Mouse (Mus musculus): ENCODE data around the gene Stk38. TPM values are rescaled to one million over a fixed set of nuclear protein-coding genes. Genes with fewer than 3 reads are reported as not detected.
A peak's percentile ranks its signal among the peaks of the same experiment; 100 is the strongest.

The Stk38 gene
- polyA plus RNA-seq, 1 experiment from 2014 or later, result 90.1 TPM

GRCm38 (mm10) chr17:28948661-28949060 is 59.1 kb downstream of the Stk38 start:
- no peak overlapping the region for H3K4me2 ChIP-seq
- no peak overlapping the region for H3K4me3 ChIP-seq (ENCODE audit: low read depth, low read length)
- H3K4me1 ChIP-seq (replicated peaks; ENCODE audit: control insufficient read depth, insufficient read depth, low read length), result peaks cover 12% of the 10 kb centered on the region
- no peaks in the 10 kb centered on the region for H3K9me3 ChIP-seq (ENCODE audit: control insufficient read depth, low read length)
- WGBS, result 88% methylated on average over 4 of the region's 4 CpGs
- no peak for ATAC-seq (replicated peaks; ENCODE audit: low FRiP score)
- H3K27me3 ChIP-seq (replicated peaks; ENCODE audit: control insufficient read depth, insufficient read depth, low read length), result no peaks in the 10 kb centered on the region
- H3K27ac ChIP-seq (ENCODE audit: low read depth, low read length), result no peak overlapping the region
- H3K36me3 ChIP-seq (ENCODE audit: control insufficient read depth, insufficient read depth, low read length), result no peaks in the 10 kb centered on the region
- H3K9ac ChIP-seq (ENCODE audit: low read depth, low read length), result no peak overlapping the region
- DNase-seq (ENCODE audit: low spot score), result no peak

GRCm38 (mm10) chr17:28947011-28947939 is 60.5 kb downstream of the Stk38 start:
- H3K4me3 ChIP-seq (ENCODE audit: low read depth, low read length), result no peak overlapping the region
- H3K9me3 ChIP-seq (ENCODE audit: control insufficient read depth, low read length), result no peaks in the 10 kb centered on the region
- WGBS, result 90% methylated on average over 19 of the region's 19 CpGs

GRCm38 (mm10) chr17:28944481-28944880 is 63.3 kb downstream of the Stk38 start:
- no peak overlapping the region for H3K27ac ChIP-seq (ENCODE audit: low read depth, low read length)
- no peak overlapping the region for H3K4me3 ChIP-seq (ENCODE audit: low read depth, low read length)
- no peaks in the 10 kb centered on the region for H3K9me3 ChIP-seq (ENCODE audit: control insufficient read depth, low read length)
- H3K27me3 ChIP-seq (replicated peaks; ENCODE audit: control insufficient read depth, insufficient read depth, low read length), result no peaks in the 10 kb centered on the region
- no peak overlapping the region for H3K4me2 ChIP-seq
- no peak overlapping the region for H3K9ac ChIP-seq (ENCODE audit: low read depth, low read length)
- DNase-seq (ENCODE audit: low spot score), result no peak
- no peaks in the 10 kb centered on the region for H3K36me3 ChIP-seq (ENCODE audit: control insufficient read depth, insufficient read depth, low read length)
- ATAC-seq (replicated peaks; ENCODE audit: low FRiP score), result no peak
- H3K4me1 ChIP-seq (replicated peaks; ENCODE audit: control insufficient read depth, insufficient read depth, low read length), result no peaks in the 10 kb centered on the region
- 87% methylated on average over 7 of the region's 7 CpGs for WGBS

More at GRCm38 (mm10) chr17:28947011-28947939, 60.5 kb downstream of the Stk38 start:
- Histone ChIP-seq H3K4me2 (no peak overlapping the region), H3K27ac (ENCODE audit: low read depth, low read length) (no peak overlapping the region), H3K4me1 (replicated peaks; ENCODE audit: control insufficient read depth, insufficient read depth, low read length) (peaks cover 8% of the 10 kb centered on the region), H3K36me3 (ENCODE audit: control insufficient read depth, insufficient read depth, low read length) (no peaks in the 10 kb centered on the region), H3K9ac (ENCODE audit: low read depth, low read length) (no peak overlapping the region), H3K27me3 (replicated peaks; ENCODE audit: control insufficient read depth, insufficient read depth, low read length) (no peaks in the 10 kb centered on the region)
- ATAC-seq (replicated peaks; ENCODE audit: low FRiP score), result no peak
- no peak for DNase-seq (ENCODE audit: low spot score)

- DNase-seq (ENCODE audit: low spot score), result no peak
- WGBS, result 85% methylated on average over 7 of the region's 7 CpGs
- no peaks in the 10 kb centered on the region for H3K9me3 ChIP-seq (ENCODE audit: control insufficient read depth, low read length)
- H3K27me3 ChIP-seq (replicated peaks; ENCODE audit: control insufficient read depth, insufficient read depth, low read length), result no peaks in the 10 kb centered on the region
- no peak for ATAC-seq (replicated peaks; ENCODE audit: low FRiP score)
- H3K9ac ChIP-seq (ENCODE audit: low read depth, low read length), result no peak within 1 kb of the TSS
- no peak within 1 kb of the TSS for H3K4me2 ChIP-seq
- no peak within 1 kb of the TSS for H3K4me3 ChIP-seq (ENCODE audit: low read depth, low read length)
- H3K4me1 ChIP-seq (replicated peaks; ENCODE audit: control insufficient read depth, insufficient read depth, low read length), result no peaks in the 10 kb centered on the region
- no peak within 1 kb of the TSS for H3K27ac ChIP-seq (ENCODE audit: low read depth, low read length)
- H3K36me3 ChIP-seq (ENCODE audit: control insufficient read depth, insufficient read depth, low read length), result no peaks in the 10 kb centered on the region
Observed at GRCm38 (mm10) chr17:28943740-28944139, 64.1 kb downstream of the Stk38 start, which contains the start of gene Pxt1. Gene Pxt1 (minus strand): TSS chr17:28943840.

GRCm38 (mm10) chr17:28942101-28942500 is 65.7 kb downstream of the Stk38 start:
- H3K4me3 ChIP-seq (ENCODE audit: low read depth, low read length), result no peak overlapping the region
- H3K36me3 ChIP-seq (ENCODE audit: control insufficient read depth, insufficient read depth, low read length), result no peaks in the 10 kb centered on the region
- ATAC-seq (replicated peaks; ENCODE audit: low FRiP score), result peak; percentile 68
- no peak for DNase-seq (ENCODE audit: low spot score)
- no peak overlapping the region for H3K27ac ChIP-seq (ENCODE audit: low read depth, low read length)
- no peaks in the 10 kb centered on the region for H3K27me3 ChIP-seq (replicated peaks; ENCODE audit: control insufficient read depth, insufficient read depth, low read length)
- no peaks in the 10 kb centered on the region for H3K9me3 ChIP-seq (ENCODE audit: control insufficient read depth, low read length)
- H3K4me2 ChIP-seq, result no peak overlapping the region
- H3K4me1 ChIP-seq (replicated peaks; ENCODE audit: control insufficient read depth, insufficient read depth, low read length), result no peaks in the 10 kb centered on the region
- H3K9ac ChIP-seq (ENCODE audit: low read depth, low read length), result 0 out of 2 replicates have a peak overlapping the region, but pooled peaks have one; percentile 32
- 67% methylated on average over 10 of the region's 11 CpGs for WGBS

- Histone ChIP-seq H3K9ac (ENCODE audit: low read depth, low read length) (no peak overlapping the region), H3K4me1 (replicated peaks; ENCODE audit: control insufficient read depth, insufficient read depth, low read length) (peaks cover 5% of the 10 kb centered on the region), H3K4me3 (ENCODE audit: low read depth, low read length) (no peak overlapping the region), H3K27me3 (replicated peaks; ENCODE audit: control insufficient read depth, insufficient read depth, low read length) (no peaks in the 10 kb centered on the region), H3K36me3 (ENCODE audit: control insufficient read depth, insufficient read depth, low read length) (no peaks in the 10 kb centered on the region), H3K9me3 (ENCODE audit: control insufficient read depth, low read length) (no peaks in the 10 kb centered on the region; the same call in 1 of the 2 replicates), H3K4me2 (no peak overlapping the region), H3K27ac (ENCODE audit: low read depth, low read length) (no peak overlapping the region)
- DNase-seq (ENCODE audit: low spot score), result no peak
- WGBS, result 90% methylated on average over 25 of the region's 25 CpGs
- no peak for ATAC-seq (replicated peaks; ENCODE audit: low FRiP score)
Observed at GRCm38 (mm10) chr17:28940776-28941555, 66.8 kb downstream of the Stk38 start.

- no peak overlapping the region for H3K27ac ChIP-seq (ENCODE audit: low read depth, low read length)
- no peaks in the 10 kb centered on the region for H3K36me3 ChIP-seq (ENCODE audit: control insufficient read depth, insufficient read depth, low read length)
- ATAC-seq (replicated peaks; ENCODE audit: low FRiP score) (no peak), DNase-seq (ENCODE audit: low spot score) (no peak)
- H3K4me1 ChIP-seq (replicated peaks; ENCODE audit: control insufficient read depth, insufficient read depth, low read length), result peaks cover 9% of the 10 kb centered on the region
- H3K9me3 ChIP-seq (ENCODE audit: control insufficient read depth, low read length), result no peaks in the 10 kb centered on the region; the same call in 1 of the 2 replicates
- H3K9ac ChIP-seq (ENCODE audit: low read depth, low read length), result no peak overlapping the region
- H3K4me2 ChIP-seq, result no peak overlapping the region
- 79% methylated on average over 10 of the region's 10 CpGs for WGBS
- H3K4me3 ChIP-seq (ENCODE audit: low read depth, low read length), result no peak overlapping the region
- H3K27me3 ChIP-seq (replicated peaks; ENCODE audit: control insufficient read depth, insufficient read depth, low read length), result no peaks in the 10 kb centered on the region
Observed at GRCm38 (mm10) chr17:28936622-28937345, 71.0 kb downstream of the Stk38 start.

GRCm38 (mm10) chr17:28936133-28936532 is 71.7 kb downstream of the Stk38 start:
- Histone ChIP-seq H3K4me2 (no peak overlapping the region), H3K27me3 (replicated peaks; ENCODE audit: control insufficient read depth, insufficient read depth, low read length) (no peaks in the 10 kb centered on the region), H3K4me3 (ENCODE audit: low read depth, low read length) (no peak overlapping the region), H3K9ac (ENCODE audit: low read depth, low read length) (0 out of 2 replicates have a peak overlapping the region, but pooled peaks have one; percentile 25), H3K36me3 (ENCODE audit: control insufficient read depth, insufficient read depth, low read length) (no peaks in the 10 kb centered on the region), H3K27ac (ENCODE audit: low read depth, low read length) (peak overlapping the region; percentile 68; the same call in 1 of the 2 replicates), H3K4me1 (replicated peaks; ENCODE audit: control insufficient read depth, insufficient read depth, low read length) (peaks cover 15% of the 10 kb centered on the region), H3K9me3 (ENCODE audit: control insufficient read depth, low read length) (no peaks in the 10 kb centered on the region; the same call in 1 of the 2 replicates)
- DNase-seq (ENCODE audit: low spot score) (no peak), ATAC-seq (replicated peaks; ENCODE audit: low FRiP score) (peak; percentile 68)
- WGBS, result 51% methylated on average over 7 of the region's 7 CpGs

All from liver, embryonic 11.5 days (tissue).